Mouse (Mus musculus): ENCODE data around the gene Pilrb2. TPM values are rescaled to one million over a fixed set of nuclear protein-coding genes. Genes with fewer than 3 reads are reported as not detected.
"Not testable (repeated sequence)": the region's sequence is repeated elsewhere in the genome, so short reads cannot be mapped to it uniquely, and the experiment has no call there.

Gene Pilrb2
- 10 to 100 TPM in 18 of 26 experiments, 1 to 10 TPM in 8; 2.1 to 29.2 (median 17.1) TPM for total RNA-seq (2018; cell fraction: chromatin; rRNA removed)
- 10 to 100 TPM in 13 of 26 experiments, 1 to 10 TPM in 13; 3.3 to 27.0 (median 11.1) TPM for total RNA-seq (2018; cell fraction: cytosol; rRNA removed)
- 10 to 100 TPM in 22 of 26 experiments, 1 to 10 TPM in 4; 3.8 to 56.3 (median 20.0) TPM for total RNA-seq (2018; cell fraction: nucleus; rRNA removed)
- polyA plus RNA-seq (2018), result 12.2 to 15.9 TPM (median 14.4 TPM) in 3 replicates

GRCm38 (mm10) chr5:137871644-137872380 is at the start of gene Pilrb2:
Pilrb2 (minus strand) TSS chr5:137871815.
- H3K79me2 ChIP-seq (ENCODE audit: inconsistent target); H3K36me3 ChIP-seq (ENCODE audit: inconsistent target): not testable (repeated sequence)
- H3K4me3 ChIP-seq (ENCODE audit: inconsistent target), result peak within 1 kb of the TSS; percentile 9; the same call in 1 of the 2 replicates
- WGBS (ENCODE audit: missing documents), result 33% methylated on average over 2 of the region's 3 CpGs
- peak within 1 kb of the TSS; percentile 65 for H3K27ac ChIP-seq

GRCm38 (mm10) chr5:137915550-137915949 is 43.9 kb upstream of the Pilrb2 start:
- H3K4me3 ChIP-seq (ENCODE audit: inconsistent target), result no peak overlapping the region
- H3K36me3 ChIP-seq (ENCODE audit: inconsistent target), result no peaks in the 10 kb centered on the region
- H3K79me2 ChIP-seq (ENCODE audit: inconsistent target), result no peaks in the 10 kb centered on the region
- no peak overlapping the region for H3K27ac ChIP-seq
- 73% methylated on average over 6 of the region's 6 CpGs for WGBS (ENCODE audit: missing documents)

GRCm38 (mm10) chr5:137914508-137914907 is 42.9 kb upstream of the Pilrb2 start:
- H3K27ac ChIP-seq, result no peak overlapping the region
- H3K4me3 ChIP-seq (ENCODE audit: inconsistent target), result no peak overlapping the region
- H3K36me3 ChIP-seq (ENCODE audit: inconsistent target), result no peaks in the 10 kb centered on the region
- H3K79me2 ChIP-seq (ENCODE audit: inconsistent target), result no peaks in the 10 kb centered on the region

- WGBS (ENCODE audit: missing documents), result 91% methylated on average over 3 of the region's 3 CpGs
- no peaks in the 10 kb centered on the region for H3K36me3 ChIP-seq (ENCODE audit: inconsistent target)
- H3K4me3 ChIP-seq (ENCODE audit: inconsistent target), result no peak overlapping the region
- H3K79me2 ChIP-seq (ENCODE audit: inconsistent target), result no peaks in the 10 kb centered on the region
- no peak overlapping the region for H3K27ac ChIP-seq
Observed at GRCm38 (mm10) chr5:137909564-137910262, 38.1 kb upstream of the Pilrb2 start.

- Histone ChIP-seq H3K79me2 (ENCODE audit: inconsistent target) (no peaks in the 10 kb centered on the region), H3K27ac (no peak overlapping the region), H3K4me3 (ENCODE audit: inconsistent target) (no peak overlapping the region), H3K36me3 (ENCODE audit: inconsistent target) (no peaks in the 10 kb centered on the region)
- whole genome bisulfite sequencing (ENCODE audit: missing documents), result 40% methylated on average over 1 of the region's 1 CpGs
Observed at GRCm38 (mm10) chr5:137897812-137898211, 26.2 kb upstream of the Pilrb2 start.

GRCm38 (mm10) chr5:137892954-137893353 is 21.3 kb upstream of the Pilrb2 start:
- Histone ChIP-seq H3K27ac (no peak overlapping the region), H3K4me3 (ENCODE audit: inconsistent target) (no peak overlapping the region), H3K36me3 (ENCODE audit: inconsistent target) (no peaks in the 10 kb centered on the region), H3K79me2 (ENCODE audit: inconsistent target) (no peaks in the 10 kb centered on the region)
- WGBS (ENCODE audit: missing documents), result 29% methylated on average over 1 of the region's 1 CpGs

GRCm38 (mm10) chr5:137887666-137888065 is 16.1 kb upstream of the Pilrb2 start:
- Histone ChIP-seq H3K79me2 (ENCODE audit: inconsistent target) (no peaks in the 10 kb centered on the region), H3K36me3 (ENCODE audit: inconsistent target) (no peaks in the 10 kb centered on the region), H3K27ac (no peak overlapping the region), H3K4me3 (ENCODE audit: inconsistent target) (no peak overlapping the region)
- 86% methylated on average over 1 of the region's 1 CpGs for WGBS (ENCODE audit: missing documents)

- Histone ChIP-seq H3K4me3 (ENCODE audit: inconsistent target) (no peak overlapping the region), H3K27ac (no peak overlapping the region), H3K79me2 (ENCODE audit: inconsistent target) (no peaks in the 10 kb centered on the region), H3K36me3 (ENCODE audit: inconsistent target) (no peaks in the 10 kb centered on the region)
- WGBS (ENCODE audit: missing documents), result 0% methylated on average over 2 of the region's 2 CpGs
Observed at GRCm38 (mm10) chr5:137885894-137886293, 14.3 kb upstream of the Pilrb2 start.

- Histone ChIP-seq H3K27ac (peak overlapping the region; percentile 68), H3K79me2 (ENCODE audit: inconsistent target) (no peaks in the 10 kb centered on the region), H3K4me3 (ENCODE audit: inconsistent target) (no peak overlapping the region), H3K36me3 (ENCODE audit: inconsistent target) (no peaks in the 10 kb centered on the region)
- WGBS (ENCODE audit: missing documents), result 21% methylated on average over 3 of the region's 3 CpGs
Observed at GRCm38 (mm10) chr5:137883345-137883744, 11.7 kb upstream of the Pilrb2 start.

GRCm38 (mm10) chr5:137882922-137883321 is 11.3 kb upstream of the Pilrb2 start:
- Histone ChIP-seq H3K27ac (peak overlapping the region; percentile 68), H3K79me2 (ENCODE audit: inconsistent target) (no peaks in the 10 kb centered on the region), H3K4me3 (ENCODE audit: inconsistent target) (no peak overlapping the region), H3K36me3 (ENCODE audit: inconsistent target) (no peaks in the 10 kb centered on the region)
- whole genome bisulfite sequencing (ENCODE audit: missing documents), result 6% methylated on average over 4 of the region's 4 CpGs

- 49% methylated on average over 2 of the region's 2 CpGs for WGBS (ENCODE audit: missing documents)
- no peaks in the 10 kb centered on the region for H3K79me2 ChIP-seq (ENCODE audit: inconsistent target)
- H3K27ac ChIP-seq, result no peak overlapping the region
- no peaks in the 10 kb centered on the region for H3K36me3 ChIP-seq (ENCODE audit: inconsistent target)
- no peak overlapping the region for H3K4me3 ChIP-seq (ENCODE audit: inconsistent target)
Observed at GRCm38 (mm10) chr5:137877860-137878259, 6.2 kb upstream of the Pilrb2 start.

- Histone ChIP-seq H3K79me2 (ENCODE audit: inconsistent target) (no peaks in the 10 kb centered on the region), H3K36me3 (ENCODE audit: inconsistent target) (no peaks in the 10 kb centered on the region), H3K27ac (no peak overlapping the region), H3K4me3 (ENCODE audit: inconsistent target) (no peak overlapping the region)
- 93% methylated on average over 2 of the region's 2 CpGs for WGBS (ENCODE audit: missing documents)
Observed at GRCm38 (mm10) chr5:137875054-137875453, 3.4 kb upstream of the Pilrb2 start.

GRCm38 (mm10) chr5:137872381-137872702 is 727 bp upstream of the Pilrb2 start:
- H3K36me3 ChIP-seq (ENCODE audit: inconsistent target); H3K4me3 ChIP-seq (ENCODE audit: inconsistent target); H3K79me2 ChIP-seq (ENCODE audit: inconsistent target): not testable (repeated sequence)
- peak overlapping the region; percentile 65 for H3K27ac ChIP-seq
- WGBS (ENCODE audit: missing documents), result 50% methylated on average over 1 of the region's 1 CpGs

- H3K4me3 ChIP-seq (ENCODE audit: inconsistent target); H3K36me3 ChIP-seq (ENCODE audit: inconsistent target); H3K27ac ChIP-seq; H3K79me2 ChIP-seq (ENCODE audit: inconsistent target): not testable (repeated sequence)
- no CpG with 5 or more reads among the region's 2 CpGs for WGBS (ENCODE audit: missing documents)
Observed at GRCm38 (mm10) chr5:137868600-137868999, 3.0 kb downstream of the Pilrb2 start.

GRCm38 (mm10) chr5:137864008-137864407 is 7.6 kb downstream of the Pilrb2 start:
- not testable (repeated sequence) for H3K4me3 ChIP-seq (ENCODE audit: inconsistent target); H3K36me3 ChIP-seq (ENCODE audit: inconsistent target); H3K79me2 ChIP-seq (ENCODE audit: inconsistent target)
- peak overlapping the region; percentile 46 for H3K27ac ChIP-seq
- WGBS (ENCODE audit: missing documents), result 86% methylated on average over 1 of the region's 1 CpGs
